Mouse (Mus musculus) gastrocnemius, adult 2 months (tissue): ENCODE measurements at regions not wholly inside any gene's neighbourhood (a gene's known extent, or its start where the extent isn't known, plus 50 kb on each side); places are given as distances from the start of the nearest gene placed in this dataset. TPM values are rescaled to one million over a fixed set of nuclear protein-coding genes. Genes with fewer than 3 reads are reported as not detected.
"Not testable (repeated sequence)": the region's sequence is repeated elsewhere in the genome, so short reads cannot be mapped to it uniquely, and the experiment has no call there.

Experiments used
- DNase-seq: peaks from one replicate; pipeline ENCODE4 v3.0.0; 2022
- H3K27ac ChIP-seq: fragments of 200-600 bp; 2 replicates; pipeline ENCODE4 v1.8.1; 2022; ENCODE audit warnings: mild to moderate bottlenecking
- H3K4me3 ChIP-seq: fragments of 200-600 bp; 2 replicates; pipeline ENCODE4 v1.8.1; 2022; ENCODE audit warnings: mild to moderate bottlenecking, moderate library complexity
- CTCF ChIP-seq: fragments of 200-600 bp; IDR thresholded peaks from 2 replicates; pipeline ENCODE4 v1.8.1; 2022; ENCODE audit warnings: antibody characterized with exemption, mild to moderate bottlenecking, moderate library complexity
- intact Hi-C: fragments of 180-260 bp; cut with DNase I; formaldehyde crosslinking; loops from one replicate; pipeline ENCODE4 v1.15.1; 2025
- microRNA-seq: library from miRNA; unstranded; fragments of <30 nt; microRNA quantifications from one replicate; pipeline ENCODE4 v1.2.0, GENCODE M21; 2021

- H3K27ac ChIP-seq, H3K4me3 ChIP-seq, DNase-seq, intact Hi-C loops: not testable (repeated sequence)
Measured at GRCm38 (mm10) chr6:22789731-22790130, 85.6 kb upstream of the Ptprz1 start.

- intact Hi-C loops: no loop called here
- Histone ChIP-seq H3K27ac (no peak overlapping the region), H3K4me3 (no peak overlapping the region)
- no peak for DNase-seq
- no peak for TF ChIP-seq CTCF
Measured at GRCm38 (mm10) chr6:22791801-22792200, 83.5 kb upstream of the Ptprz1 start.

- intact Hi-C loops: no loop called here
- no peak for TF ChIP-seq CTCF
- no peak overlapping the region for H3K27ac ChIP-seq
- DNase-seq: no peak
- H3K4me3 ChIP-seq: no peak overlapping the region
Measured at GRCm38 (mm10) chr6:22792601-22793000, 82.7 kb upstream of the Ptprz1 start.

- intact Hi-C loops: no loop called here
- Histone ChIP-seq H3K4me3 (peak overlapping the region; percentile 49), H3K27ac (0 out of 2 replicates have a peak overlapping the region, but pooled peaks have one; percentile 12)
- TF ChIP-seq CTCF: no peak
- no peak for DNase-seq
Measured at GRCm38 (mm10) chr6:22794071-22794721, 81.1 kb upstream of the Ptprz1 start.

- intact Hi-C loops: no loop called here
- 0 out of 2 replicates have a peak overlapping the region, but pooled peaks have one; percentile 12 for H3K27ac ChIP-seq
Measured at GRCm38 (mm10) chr6:22794755-22795154, 80.5 kb upstream of the Ptprz1 start.

GRCm38 (mm10) chr6:22795291-22795860 is 79.9 kb upstream of the Ptprz1 start:
- no peak overlapping the region for H3K4me3 ChIP-seq
- no peak for TF ChIP-seq CTCF
- H3K27ac ChIP-seq: no peak overlapping the region
- intact Hi-C loops: no loop called here
- no peak for DNase-seq

More at GRCm38 (mm10) chr6:22794755-22795154, 80.5 kb upstream of the Ptprz1 start:
- no peak for TF ChIP-seq CTCF
- no peak for DNase-seq
- H3K4me3 ChIP-seq: peak overlapping the region; percentile 49

- no peak for DNase-seq
- H3K27ac ChIP-seq: no peak overlapping the region
- TF ChIP-seq CTCF: no peak
- no peak overlapping the region for H3K4me3 ChIP-seq
- intact Hi-C loops: no loop called here
Measured at GRCm38 (mm10) chr6:22801908-22802307, 73.4 kb upstream of the Ptprz1 start.

- TF ChIP-seq CTCF: no peak
- H3K4me3 ChIP-seq: no peak overlapping the region
- H3K27ac ChIP-seq: no peak overlapping the region
- intact Hi-C loops: no loop called here
- no peak for DNase-seq
Measured at GRCm38 (mm10) chr6:22802399-22803092, 72.8 kb upstream of the Ptprz1 start.

GRCm38 (mm10) chr6:22803886-22804285 is 71.4 kb upstream of the Ptprz1 start:
- H3K4me3 ChIP-seq: no peak overlapping the region
- no peak for TF ChIP-seq CTCF
- H3K27ac ChIP-seq: no peak overlapping the region
- no peak for DNase-seq
- intact Hi-C loops: no loop called here

GRCm38 (mm10) chr6:22825086-22825768 is 50.1 kb upstream of the Ptprz1 start:
- DNase-seq: no peak
- TF ChIP-seq CTCF: no peak
- intact Hi-C loops: no loop called here
- no peak overlapping the region for H3K4me3 ChIP-seq
- no peak overlapping the region for H3K27ac ChIP-seq

Small RNA genes in the stretch of these regions (microRNA-seq; reads per million reads assigned to microRNA genes)
- gene Gm25942: not detected
